Mouse (Mus musculus) heart, adult 11 months (tissue): ENCODE data around the gene Ccdc96.

ENCODE experiments used
- DNase-seq: peaks from one replicate; pipeline ENCODE4 v3.0.0; 2022

Ccdc96 gene

DNA sequence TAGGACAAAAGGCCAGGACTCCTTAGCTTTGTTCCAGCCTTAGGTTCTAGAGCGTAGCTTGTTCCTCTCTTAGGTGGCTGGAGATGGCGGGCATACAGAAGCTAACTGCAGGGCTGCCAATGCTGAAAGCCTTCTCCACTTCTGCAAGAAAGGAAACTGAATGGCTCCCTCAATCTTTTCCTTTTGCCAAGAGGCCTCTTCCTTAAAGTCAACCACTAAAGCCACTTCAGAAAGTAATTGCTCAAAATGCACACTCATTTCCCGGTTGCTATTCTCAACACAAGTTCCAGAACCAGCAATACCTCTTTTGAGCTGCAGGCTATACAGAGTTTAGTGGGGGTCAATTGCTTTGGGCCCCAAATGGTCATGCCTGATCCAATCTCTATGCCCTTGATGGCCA lies 6.9 kb upstream of the Ccdc96 start:
- no peak for DNase-seq

DNA sequence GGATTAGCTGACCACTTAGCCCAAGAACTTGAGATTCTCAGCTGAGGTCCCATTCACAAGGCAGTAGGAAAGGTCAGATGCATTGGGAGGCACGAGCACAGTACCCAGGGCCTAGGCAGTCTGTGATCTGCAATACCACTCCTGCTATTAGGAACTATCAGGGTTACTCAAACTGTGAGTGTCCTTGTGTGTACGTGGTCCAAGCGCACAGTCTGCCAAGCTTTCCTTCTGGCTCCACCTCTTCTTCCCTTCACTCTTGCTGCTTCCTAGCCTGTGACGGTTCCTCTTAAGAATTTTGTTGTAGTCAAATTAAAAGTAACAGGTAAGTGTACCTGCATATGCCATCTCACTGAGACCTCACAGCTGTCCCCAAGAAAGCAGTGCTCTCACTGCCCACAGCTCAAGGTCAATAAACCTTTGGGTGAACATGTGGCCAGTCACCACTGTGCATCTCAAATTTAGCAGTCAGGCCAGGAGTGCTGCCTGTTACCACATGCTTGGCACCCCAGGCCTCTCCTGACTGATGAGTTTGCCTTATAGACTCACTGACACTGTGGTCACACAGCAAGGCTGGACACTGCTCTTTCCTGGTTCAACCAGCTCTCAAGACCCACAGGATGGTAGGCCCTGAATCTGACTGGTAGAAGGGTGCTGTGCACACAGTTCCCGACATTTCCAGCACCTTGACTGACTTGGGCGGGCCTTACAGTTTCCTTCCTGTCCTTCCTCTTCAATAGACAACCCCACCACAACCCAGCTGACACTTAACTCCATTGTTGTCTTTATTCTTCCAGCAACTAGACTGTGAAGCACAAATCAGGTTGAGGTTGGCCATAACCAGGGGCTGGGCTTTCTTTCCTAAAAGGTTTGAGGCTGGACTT lies 5.6 kb upstream of the Ccdc96 start:
- DNase-seq: peak; percentile 93

DNA sequence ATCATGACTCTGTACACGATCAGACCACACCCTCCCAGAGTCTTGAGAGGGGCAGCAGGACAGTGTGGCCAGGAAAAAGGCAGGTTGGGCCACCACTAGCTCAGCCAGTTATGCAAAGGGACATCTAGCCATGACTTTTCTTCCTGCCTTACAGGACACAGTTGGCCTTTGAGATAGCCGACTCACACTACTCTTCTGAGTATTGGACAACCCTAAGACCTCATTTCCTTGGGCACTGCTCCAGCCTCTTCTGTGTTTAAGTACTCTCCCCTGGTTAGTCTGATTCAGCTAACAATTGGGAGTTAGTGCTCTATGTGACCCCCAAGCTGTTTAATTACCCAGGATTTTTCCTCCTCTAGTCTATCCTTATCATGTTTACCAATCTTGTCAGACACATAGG lies 4.7 kb upstream of the Ccdc96 start:
- no peak for DNase-seq

DNA sequence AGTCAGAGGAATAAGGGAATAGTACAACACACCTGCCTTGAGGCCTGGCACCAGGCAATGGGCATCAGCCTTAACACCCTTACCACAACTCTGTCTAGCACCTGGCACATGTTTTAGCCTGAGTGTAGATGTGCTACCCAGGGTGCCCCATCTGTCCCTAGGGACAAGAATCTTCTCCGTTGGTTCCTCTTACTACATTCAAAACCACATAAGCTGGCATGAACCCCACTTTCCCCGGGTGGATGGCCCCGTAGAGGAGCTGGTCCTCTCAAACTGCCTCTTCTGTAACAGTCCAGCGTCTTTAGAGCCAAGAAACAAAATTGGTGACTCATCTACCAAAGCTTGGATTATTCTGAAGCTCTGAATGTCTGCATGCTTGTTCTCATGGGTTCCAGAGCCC lies 4.0 kb upstream of the Ccdc96 start:
- DNase-seq: no peak

DNA sequence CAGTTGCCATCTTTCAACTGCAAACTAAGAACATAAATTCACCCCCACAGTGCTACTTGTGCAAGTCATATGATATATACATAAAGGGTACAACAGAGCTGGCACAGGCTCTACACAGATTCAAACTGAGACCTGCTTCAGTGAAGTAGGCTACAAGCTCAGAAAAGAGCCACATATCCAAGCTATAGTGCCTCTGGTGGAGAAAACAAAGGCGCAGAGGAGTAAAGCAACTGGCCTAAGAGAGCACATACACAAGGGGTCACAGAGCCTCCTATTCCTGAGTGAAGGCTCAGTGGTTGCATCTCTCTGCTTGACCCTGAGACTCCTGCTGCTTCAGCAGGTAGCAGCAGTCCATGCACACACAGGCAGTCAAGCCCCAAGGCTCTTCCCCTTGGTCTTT lies 3.3 kb upstream of the Ccdc96 start:
- DNase-seq: no peak

DNA sequence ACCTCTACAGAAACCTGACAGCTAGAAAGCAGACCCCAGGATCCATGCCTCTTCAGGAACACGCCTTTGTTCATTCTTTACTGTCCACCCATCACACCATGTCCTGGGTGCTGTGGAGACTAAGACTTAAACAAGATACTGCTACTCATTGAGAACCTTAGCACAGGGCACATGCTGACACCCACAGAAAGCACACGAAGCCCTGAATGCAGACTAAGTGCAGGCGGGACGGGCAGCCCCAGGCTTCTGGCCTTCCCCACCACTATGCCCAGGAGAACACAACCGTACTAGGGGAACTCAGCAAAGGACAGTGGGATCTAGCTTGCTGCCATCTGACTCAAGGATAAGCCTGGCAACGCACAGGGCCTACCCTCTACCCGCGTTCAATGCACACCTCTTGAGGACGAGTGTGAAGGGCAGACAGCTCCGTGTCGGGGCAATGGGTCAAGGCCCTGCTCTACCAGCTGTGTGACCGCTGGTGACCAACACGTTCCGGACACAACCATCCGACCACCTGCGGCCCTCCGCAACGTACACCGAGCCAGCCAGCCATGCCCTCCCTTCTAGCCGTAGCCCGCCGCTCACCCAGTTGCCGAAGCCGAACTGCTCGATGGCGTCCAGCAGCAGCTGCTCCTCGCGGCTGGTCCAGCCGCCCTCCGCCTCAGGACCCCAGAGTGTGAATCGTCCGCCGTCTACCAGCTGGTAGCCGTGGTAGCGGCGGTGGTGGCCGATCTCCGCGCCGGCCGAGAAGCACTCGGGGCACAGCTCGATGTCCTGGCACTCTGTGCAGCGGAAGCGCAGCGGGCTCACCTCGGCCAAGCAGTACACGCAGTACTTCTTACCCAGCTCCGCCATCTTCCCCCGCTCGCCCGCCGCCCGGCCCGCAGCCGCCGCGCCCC lies 936 bp upstream of the Ccdc96 start:
- DNase-seq: peak; percentile 96

DNA sequence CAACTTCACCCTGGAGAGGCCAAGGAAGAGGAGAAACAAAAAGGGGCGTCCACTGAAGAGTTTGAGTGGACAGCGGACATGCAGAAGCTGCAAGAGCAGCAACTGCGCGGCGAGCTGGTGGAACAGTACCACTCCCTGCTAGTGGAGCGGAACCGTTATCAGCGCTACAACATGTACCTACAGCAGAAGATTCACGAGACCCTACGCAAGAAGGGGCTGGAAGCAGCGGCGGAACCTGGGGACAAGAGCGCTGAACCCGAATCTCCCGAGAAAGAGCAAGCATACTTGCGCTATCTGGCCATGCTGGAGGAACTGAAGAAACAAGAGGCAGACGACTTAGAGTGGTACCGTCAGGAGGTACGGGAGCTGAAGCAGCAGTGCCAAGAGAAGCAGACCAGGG lies 918 bp downstream of the Ccdc96 start:
- DNase-seq: no peak

DNA sequence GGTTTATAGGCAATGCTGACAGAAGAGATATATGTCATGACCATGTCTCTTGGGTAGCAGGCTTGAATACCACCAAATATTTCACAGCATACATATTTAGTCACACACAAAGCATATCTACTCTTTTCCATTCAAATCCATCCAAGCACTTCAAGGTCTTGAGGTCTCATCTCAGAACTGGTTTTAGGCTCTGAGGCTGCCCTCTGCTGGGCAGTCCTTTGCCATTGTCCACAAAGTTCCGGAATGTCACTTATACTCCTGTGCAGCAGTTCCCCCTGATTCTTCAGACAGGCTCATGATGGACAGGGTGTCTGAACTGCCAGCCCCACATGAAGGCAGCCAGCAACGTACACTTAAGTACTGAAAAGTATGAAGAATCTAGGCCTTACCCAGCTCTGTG lies 4.8 kb downstream of the Ccdc96 start:
- DNase-seq: no peak

DNA sequence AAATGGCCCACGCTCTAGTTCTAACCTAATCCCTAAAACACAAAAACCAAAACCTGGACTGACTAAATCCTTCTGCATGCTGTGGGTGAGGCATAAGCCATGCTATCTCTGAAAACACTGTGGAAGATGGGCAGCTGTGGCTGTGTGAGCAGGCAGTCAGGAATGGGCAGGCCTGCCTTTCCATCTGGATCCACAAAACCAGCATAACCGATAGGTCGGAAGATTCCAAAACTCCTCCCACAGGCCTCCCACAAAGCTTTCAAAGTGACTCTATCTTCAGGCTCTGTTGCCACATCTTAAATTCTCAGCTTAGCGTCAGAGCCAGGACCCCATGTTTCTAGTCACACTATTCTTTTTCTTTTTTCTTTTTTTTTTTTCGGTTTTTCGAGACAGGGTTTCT lies 9.5 kb downstream of the Ccdc96 start:
- no peak for DNase-seq

DNA sequence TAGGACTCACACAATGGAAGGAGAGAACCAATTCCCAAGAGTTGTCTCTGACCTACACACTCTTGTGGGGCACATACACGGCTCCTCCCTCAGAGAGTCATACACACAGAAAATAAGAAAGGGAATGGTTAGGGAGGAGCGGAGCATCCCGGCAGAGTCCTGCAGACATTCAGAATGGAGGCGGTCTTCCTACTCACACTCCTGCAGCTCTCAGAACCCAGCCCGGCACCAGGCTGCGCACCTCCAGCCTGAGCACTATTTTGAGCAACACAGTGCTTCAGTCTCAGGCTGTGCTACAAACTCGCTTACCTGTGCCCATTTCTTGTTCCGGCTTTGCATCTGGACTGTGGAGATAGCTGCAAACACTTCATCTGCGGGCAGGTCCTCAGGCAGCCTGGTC lies 10.3 kb downstream of the Ccdc96 start:
- no peak for DNase-seq

DNA sequence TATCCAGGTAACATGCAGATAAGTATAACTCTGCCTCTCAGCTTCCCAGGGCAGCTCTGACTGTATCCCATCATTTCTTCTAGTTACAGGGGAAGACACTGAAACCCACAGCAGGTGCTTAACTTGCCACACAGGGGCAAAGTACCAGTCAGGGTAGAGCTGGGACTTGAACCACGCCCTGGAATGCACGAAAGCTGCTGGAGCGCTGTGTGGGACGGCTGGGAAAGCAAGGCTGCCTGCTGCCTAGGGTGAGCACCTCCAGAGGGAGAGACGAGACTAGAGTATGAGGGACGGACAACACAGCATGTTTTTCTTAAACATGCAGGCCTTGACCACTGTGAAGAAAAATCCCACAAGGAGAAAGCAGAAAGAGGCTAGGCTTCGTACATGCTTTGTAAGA lies 20.8 kb downstream of the Ccdc96 start:
- DNase-seq: no peak

DNA sequence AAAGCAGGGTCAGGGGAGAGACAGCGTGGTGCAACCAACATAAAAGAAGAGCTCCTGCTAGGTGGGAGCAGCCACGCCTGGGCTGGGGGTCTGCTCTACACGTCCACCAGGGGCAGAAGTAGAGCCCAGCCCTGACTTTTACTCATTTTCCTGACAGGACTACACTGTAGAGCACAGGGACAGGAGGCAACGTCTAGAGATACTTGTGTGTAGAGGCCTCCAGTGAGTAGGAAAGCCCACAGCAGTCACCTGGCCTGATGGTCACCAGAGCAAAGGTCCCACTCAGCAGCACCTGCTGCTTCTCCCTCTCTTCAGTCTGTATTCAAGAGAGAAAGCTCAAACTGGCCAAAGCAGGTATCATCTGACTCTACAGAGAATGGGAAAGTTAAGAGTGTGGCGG lies 21.3 kb downstream of the Ccdc96 start:
- no peak for DNase-seq

DNA sequence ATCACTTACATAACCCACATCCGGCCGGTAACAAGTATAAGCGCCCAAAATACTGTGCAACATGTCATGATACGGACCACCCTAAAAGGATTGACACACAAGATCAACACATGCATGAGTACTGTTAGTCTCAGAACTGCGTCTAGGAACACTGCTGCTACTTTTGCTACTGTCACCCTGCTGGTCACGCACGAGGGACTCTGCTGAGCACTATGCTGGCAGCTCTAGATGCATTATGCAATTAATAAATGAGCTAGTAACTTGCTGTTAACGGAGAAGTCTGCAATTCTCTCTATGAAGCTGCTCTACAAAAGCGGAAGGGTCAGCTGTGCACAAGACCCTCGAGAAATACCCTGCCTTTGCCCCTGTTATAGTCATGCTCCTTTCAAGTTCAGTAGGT lies 24.0 kb downstream of the Ccdc96 start:
- DNase-seq: no peak

DNA sequence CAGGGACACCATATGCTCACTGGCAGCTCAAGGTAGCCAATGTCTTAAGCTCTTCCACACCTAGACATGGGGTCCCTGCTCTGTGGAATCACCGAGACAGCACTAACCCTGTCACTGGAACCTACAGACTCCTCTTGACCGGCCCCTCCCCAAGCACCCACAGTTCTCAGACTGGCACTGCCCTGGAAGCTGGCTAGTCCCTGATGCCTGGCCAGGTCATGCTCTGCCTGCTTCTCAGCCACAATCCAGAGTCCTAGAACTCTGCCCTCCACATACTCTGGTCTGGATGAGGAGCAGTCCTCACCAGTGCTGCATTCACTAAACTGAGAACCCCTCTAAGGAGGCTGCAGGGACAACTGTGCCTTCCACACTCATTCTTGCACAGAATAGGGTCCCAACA lies 26.6 kb downstream of the Ccdc96 start:
- no peak for DNase-seq

DNA sequence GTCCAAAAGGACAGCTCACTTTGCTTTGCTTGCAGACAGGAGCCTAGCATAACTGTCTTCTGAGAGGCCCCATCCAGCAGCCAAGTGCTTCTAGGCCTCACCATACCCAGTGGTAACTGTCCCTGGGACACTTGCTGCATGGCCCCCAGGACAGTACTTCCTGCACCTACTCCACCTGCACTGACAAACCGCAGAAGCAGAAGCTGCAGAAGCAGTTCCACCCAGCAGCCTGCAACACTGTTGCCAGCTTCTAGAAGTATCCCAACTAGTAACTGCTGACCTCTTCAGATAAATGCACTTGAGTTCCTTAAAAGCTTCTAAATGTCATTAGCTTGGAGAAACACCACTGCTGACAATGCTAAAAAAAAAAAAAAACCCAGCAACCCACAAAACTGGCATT lies 30.7 kb downstream of the Ccdc96 start:
- DNase-seq: peak; percentile 97

DNA sequence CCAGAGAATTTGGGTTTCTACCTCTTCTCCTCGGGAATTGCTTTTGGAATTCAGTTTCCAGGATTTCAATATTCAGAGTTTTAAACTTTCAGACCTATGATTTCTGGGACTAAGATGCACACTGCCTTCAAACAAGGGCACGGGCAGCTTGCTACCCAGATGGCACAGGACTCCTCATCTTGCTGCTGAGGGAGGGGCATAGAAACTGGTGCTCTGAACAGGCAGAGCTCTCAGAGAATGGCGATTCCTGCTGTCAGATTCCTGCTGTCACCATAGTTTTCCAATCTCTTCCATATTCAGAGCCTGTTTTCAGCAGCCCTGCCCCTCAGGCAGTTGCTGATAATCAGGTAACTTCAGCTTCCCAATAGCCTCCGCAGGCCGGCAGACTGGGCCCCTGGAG lies 31.2 kb downstream of the Ccdc96 start:
- no peak for DNase-seq

DNA sequence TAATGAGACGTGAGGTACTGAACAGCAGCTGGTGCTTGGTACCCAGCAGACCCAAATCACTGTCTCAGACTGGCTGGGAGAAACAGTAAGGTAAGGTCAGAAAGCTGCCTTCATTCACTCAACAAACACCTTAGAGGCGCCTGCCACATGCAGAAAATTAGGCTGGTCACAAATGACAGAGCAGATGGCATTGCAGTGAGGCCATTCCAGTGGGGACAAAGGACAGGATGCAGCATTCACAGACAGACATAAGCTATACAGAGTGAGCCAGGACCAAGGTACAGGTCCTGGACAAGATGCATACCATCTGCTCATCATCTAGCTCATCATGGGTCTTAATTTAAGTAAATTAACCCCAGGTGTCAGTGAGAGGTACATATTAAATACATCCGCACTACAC lies 33.2 kb downstream of the Ccdc96 start:
- DNase-seq: no peak

DNA sequence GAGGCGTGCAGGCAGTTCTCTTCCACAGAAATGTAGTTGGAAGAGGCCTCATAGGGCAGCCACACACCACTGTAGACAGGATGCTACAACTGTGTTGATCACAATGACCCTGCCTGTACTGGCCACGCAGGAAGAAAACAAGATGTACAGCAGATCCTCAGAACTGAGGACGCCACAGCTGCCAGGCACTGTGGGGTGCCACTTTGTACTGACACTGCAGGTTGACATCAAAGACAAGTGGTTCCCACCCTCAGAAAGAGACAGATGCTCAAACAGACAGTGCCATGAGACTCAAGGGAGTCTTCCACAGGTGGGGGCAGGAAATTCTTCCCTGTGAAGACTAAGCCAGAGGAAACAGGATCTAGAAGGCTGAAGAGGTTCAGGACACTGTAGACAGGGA lies 35.4 kb downstream of the Ccdc96 start:
- no peak for DNase-seq

DNA sequence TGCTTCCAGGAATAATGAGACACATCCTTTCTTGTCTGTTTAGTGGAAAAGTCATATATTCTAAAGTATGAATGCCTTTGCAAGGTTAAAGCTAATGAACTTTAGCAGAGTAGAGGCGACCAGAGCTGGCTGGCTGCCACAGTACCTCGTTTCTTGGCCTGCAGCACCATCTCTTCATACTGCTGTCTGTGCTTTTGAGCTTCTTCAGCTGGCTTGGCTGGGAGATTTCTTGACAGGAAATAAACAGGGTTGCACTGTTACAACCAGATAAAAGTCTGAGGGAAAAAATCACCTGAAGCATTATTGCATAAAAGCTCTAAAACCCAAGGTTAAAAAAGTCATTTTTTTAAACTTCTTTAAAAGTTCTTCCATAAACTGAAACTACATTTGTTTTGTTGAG lies 38.4 kb downstream of the Ccdc96 start:
- no peak for DNase-seq

DNA sequence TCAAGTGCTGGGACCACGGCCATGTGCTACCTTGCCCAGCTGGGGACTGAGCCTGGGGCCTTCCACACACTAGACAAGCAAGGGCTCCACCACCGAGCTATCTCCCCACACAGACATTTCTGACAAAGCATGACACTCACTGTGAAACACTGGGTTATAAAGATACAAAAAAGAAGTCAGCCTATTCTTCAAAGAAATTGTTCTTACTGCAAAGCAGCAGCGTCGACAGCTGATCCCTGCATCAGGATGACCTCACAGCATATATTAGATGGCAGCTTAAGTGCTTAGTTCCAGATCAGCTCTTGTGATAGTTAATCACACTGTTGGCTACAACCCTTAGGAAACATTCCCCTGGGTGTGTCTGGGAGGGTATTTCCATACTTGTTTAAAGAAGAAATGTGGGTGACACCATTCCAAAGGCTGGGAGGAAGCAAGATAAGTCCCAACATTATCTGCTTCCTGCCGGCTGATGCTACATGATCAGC lies 38.9 kb downstream of the Ccdc96 start:
- DNase-seq: no peak

DNA sequence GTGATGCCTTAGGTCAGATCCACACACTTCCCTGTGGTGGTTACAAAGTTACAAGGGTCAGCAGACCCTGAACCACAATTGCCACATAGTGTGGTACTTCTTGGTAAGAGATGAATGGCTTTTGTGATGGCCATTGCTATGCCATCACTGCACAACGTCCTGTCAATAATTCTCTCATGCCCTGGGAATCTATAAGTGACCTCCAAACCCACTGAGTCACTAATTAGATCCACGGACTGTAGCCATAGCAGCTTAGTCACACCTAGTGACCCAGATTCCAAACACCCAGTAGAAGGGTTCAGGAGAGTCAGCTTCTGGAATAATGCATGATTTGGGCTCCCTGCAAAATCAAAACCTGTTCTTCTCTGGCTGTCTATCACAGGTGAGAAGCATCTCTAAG lies 40.8 kb downstream of the Ccdc96 start:
- DNase-seq: no peak

DNA sequence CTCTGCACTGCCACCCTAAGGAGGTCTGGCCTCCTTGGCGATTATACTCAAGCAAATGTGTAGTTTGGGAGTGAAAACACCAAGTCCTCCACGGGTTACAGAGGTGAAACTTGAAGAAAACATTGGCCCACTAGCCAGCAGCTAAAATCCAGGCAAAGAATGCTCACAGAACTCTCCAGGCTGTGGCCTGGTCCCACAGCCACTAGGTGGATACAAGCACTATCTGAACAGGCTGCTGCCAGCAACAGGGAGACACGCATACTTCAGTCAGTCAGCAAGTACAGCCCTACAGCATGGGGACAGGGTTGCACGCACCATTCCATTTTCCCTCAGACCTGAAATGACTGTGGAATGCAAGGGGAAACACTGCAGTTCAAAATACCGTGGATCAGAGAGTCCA lies 41.9 kb downstream of the Ccdc96 start:
- no peak for DNase-seq

DNA sequence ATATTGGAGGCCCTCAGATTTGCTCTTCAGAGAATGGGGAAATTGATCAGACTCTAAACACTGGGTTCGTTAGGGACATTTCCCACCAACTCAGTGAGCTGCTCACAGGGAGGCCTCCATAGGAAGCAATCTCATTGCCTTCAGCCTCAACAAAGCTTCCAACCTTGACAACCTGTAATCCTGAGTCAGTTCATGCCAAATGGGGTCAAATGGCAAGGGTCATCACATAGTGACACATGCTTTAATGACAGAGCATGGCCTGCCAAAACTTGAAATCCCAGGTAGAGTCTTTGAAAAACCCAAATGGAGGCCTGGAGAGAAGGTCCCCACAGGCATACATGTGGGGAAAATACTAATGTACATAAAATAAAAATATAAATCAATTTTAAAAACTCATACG lies 42.5 kb downstream of the Ccdc96 start:
- DNase-seq: no peak

DNA sequence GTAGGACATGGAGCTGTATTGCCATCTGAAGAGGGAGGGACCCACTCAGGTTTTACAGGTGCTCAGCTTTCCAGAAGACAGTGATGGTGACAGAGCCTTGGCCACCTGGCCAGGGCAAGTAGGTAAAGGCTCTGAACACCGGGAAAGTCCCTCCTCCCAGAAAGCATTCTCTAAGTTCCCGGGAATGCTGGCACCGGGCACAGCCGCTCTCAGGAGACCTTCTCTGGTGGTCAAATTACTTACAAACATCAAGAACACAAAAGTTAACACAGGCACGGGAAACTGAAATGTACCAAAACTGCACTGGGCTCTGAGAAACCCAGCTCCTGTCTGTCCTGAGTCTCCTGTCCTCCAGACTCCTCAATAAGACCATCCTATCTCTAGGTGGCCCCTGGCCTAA lies 45.3 kb downstream of the Ccdc96 start:
- no peak for DNase-seq
